Mouse (Mus musculus) c-Kit-positive CD71-positive TER-119-negative erythroid progenitor cells, embryonic 14.5 days (primary cell): Measurements from ENCODE around the gene Fsd1.

Experiments
- DNase-seq: peaks from one replicate; pipeline ENCODE4 v3.0.0-alpha.2; 2013; ENCODE audit warnings: low read depth

Fsd1 gene

DNA sequence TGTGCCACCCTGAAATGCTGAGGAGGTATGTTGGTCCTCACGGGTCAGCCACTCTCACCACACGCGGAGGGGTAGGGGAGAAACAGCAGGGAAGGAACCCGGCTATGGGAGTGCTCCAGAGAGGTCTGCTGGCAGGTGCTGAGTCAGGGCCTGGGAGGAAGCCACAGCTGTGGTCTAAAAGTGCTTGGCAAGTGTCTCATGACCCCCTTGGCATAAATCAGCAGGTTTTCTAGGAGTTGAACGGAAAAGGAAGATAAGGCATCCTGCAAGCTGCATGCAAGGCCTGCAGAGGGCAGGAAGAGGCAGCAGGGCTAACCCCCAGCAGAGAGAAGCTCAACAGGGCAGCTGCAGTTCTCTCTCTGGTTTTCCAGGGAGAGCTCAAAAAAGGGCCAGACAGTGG lies 44.6 kb downstream of the Fsd1 start:
- DNase-seq: no peak

DNA sequence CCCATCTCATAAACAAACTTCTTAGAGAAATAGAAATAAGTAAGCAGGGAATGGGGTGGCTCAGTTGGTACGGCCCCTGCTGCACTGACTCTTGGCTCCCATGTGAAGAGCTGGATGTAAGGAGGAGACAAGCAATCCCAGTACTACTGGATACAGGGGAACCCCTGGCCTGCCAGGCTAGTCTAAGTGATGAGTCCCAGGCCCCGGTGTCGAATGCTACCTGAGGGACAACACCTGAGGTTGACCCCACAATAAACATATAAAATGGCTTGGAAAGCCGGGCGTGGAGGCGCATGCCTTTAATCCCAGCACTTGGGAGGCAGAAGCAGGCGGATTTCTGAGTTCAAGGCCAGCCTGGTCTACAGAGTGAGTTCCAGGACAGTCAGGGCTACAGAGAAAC lies 45.1 kb downstream of the Fsd1 start:
- DNase-seq: no peak

DNA sequence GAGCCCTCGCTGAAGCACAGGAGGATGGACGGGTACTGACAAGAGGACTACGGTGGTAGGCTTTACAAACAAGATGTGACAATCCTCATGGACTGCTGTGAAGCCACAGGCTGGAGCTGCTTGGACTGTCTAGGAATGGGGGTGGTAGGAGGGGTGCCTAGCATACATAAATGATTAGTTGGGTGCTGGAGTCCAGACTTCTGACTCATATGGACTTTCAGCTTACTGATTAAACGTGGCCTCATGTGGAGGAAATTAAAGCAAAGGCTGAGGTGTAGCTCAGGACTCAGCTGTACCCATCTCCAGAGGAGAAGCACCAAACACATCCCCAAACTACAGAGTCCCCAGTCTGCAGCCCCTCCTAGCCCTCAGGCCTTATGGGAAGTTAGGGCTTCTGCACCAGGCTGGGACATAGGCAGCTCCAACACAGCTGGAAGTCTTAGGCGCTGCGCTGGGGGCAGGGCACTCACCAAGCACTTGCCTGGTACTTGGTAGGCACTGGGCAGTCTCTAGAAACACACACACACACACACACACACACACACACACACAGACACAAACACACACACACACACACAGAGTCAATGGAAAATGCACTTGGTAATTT lies 45.9 kb downstream of the Fsd1 start:
- DNase-seq: no peak

DNA sequence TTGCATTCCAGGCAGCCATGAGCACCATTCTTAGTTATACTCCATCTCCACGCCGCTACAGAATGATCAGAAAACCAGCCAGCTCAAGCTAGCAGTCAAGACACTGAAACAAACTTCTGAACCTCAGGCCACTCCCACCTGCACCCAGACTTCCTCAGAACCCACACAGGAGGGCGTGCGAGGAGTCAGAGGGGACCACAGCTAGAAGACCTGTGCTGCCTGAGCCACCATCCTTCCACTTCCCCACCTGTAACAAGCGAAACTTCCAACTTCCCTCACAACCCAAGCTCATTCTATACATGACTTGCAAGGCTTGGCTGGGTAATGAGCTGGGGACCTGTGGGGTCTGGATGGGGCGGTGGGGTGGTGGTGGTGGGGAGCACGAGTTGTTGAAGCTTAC lies 46.5 kb downstream of the Fsd1 start:
- no peak for DNase-seq

DNA sequence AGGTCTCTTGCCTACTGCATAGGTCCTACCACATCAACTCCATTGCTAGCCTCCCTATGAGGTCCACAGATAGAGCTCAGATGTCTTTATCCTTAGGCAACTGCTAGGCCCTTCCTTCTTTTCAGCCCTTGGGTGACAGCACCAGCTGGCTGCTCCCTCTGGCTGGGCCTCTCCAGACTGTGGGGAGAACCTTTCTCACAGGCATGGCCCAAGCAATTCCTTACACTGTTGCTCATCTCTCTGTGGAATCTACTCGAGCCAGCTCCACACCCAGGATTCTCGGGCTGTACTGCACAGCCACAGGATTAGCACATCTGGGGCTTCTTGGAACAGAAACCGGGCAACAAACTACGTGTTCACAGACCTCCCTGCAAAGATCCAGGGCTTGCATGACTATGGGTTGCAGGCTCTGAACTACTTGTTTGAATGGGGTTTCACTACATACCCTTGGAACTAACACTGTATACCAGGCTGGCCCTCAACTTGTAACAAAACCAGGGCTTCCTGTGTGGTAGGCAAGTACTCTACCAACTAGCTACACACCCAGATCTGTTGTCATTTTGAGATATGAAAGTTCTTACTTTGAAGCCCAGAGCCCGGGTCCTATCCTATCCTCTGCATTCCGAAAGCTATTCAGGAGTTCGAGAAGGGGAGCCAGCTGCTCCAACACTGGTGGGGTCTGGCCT lies 47.9 kb downstream of the Fsd1 start:
- DNase-seq: no peak

DNA sequence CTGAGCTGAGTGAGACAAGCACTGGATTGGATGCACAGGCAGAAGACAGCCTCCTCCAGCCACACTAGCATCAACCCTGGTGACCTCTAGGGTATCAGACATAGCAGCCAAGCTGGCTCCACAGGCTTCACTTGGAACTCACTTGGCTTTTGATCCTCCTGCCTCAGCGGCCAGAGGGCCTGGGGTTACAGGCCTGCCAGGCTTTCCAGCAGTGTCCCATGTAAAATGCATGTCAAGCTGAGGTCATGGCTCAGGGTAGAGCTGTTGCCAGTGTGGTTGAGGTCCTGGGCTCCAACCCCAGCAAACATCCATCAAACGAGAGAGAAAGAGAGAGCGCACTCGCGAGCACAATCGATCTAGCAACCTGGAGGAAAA lies 48.4 kb downstream of the Fsd1 start:
- no peak for DNase-seq

DNA sequence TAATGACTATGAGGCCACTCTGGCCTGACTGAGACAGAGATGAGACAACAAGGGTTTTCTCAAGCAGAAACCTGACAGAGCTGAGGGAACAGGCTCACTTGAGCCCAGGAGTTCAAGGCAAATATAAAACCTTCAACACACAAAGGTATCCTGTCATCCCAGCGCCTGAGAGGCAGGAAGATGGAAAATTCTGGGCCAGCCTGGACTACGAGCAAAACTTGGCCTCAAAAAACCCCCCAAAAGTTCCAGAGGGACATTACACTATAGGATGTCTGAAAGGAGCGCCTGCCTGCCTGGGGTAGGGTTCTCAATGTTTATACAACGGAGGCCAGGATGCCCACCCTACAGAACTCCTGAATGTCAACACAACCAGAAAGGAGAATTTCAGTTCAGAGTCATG lies 48.9 kb downstream of the Fsd1 start:
- DNase-seq: no peak

DNA sequence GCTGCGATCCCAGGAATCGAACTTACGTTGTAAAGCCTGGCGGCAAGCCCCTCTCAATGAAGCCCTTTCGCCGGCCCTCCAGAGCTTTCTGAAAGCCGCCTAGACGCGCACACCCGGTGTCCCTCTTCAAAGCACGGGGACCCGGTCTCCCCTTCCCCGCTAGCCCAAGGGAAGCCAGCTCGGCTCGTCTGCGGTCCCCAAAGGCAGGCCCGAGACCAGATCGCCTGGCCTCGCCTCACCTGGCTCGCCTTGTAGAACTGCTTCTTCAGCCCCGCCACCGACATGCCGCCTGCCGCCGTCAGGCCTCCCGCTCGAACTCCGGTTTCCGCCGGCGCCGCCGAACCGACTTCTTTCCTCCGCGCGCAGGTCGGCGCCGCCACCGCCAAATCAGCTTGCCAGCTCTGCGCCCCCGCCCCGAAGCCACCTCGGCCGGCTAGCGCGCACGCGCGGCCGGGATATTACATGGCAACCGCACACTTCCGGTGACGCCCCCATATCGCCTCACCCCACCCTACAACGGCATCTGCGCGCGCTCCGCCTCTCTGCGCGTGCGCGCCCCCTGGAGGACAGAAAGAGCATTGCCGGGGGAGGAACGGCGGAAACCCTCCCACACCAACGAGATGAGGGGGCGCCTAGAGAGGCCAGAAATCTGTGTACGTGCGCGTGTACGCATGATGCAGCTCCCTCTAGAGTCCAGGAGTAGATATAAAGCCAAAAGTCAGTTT lies 50.0 kb downstream of the Fsd1 start, which contains the start of gene Sh3gl1:
Sh3gl1 (minus strand) TSS at position 460 of the 725 bp plus-strand sequence.
- DNase-seq: peak; percentile 96

DNA sequence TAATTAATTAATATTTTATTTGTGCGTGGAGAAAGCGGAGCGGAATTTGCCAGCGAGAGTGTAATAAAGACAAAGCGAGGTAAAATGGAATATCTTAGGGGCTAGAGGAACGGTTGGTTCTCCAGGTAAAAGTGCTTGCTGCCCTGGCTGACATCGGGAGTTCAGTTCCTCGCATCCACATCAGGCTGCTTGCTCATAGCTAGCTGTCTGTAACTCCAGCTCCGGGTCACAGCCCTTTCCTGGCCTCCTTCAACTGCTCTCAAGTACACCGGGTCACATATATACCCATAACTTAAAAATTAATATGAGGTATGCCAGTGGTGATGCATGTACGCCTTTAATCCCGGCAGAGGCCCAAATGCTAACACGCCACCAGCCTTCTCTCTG lies 50.6 kb downstream of the Fsd1 start:
- DNase-seq: no peak

DNA sequence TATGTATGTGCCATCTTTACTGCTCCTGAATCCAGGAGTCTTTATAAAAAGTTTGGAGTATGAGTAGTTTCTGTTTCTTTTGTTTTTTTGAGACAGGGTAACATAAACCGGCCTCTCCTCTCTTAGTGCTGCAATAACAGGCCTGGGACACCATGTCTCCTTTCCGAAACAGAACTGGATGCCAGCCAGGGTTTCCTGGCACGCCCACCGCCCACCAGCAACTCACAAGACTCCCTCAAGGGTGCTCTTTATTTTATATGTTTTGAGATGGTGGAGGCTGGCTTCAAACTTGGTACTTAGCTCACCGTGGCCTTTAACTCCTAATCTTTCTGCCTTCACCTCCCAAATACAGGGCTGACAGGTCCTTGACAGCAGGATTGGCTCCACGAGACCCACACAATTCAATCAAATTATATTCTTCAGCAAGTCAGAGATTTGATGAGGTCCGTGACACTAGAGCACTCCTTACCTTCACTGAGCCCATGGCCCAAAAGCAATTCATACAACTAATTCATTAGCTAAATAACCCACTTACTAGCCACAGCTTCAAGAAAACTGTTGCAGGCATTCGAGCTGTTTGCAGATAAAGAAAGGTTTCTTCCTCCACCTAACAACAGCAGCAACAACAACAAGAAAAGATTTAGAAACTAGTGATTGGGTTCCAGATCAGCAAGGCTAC lies 52.4 kb downstream of the Fsd1 start:
- DNase-seq: no peak

DNA sequence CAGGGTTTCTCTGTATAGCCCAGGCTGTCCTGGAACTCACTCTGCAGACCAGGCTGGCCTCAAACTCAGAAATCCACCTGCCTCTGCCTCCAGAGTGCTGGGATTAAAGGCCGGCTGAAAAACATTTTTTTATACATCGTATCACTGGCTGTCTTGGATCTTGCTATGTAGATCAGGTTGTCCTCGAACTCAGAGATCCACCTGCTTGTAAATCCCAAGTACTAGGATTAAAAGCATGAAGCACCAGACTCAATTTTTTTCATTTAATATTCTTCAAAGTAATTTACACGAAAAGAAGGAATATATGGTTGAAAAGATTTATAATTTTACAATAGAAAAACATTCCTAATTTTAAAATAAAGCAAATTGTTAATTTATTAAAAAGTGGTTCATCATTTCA lies 53.0 kb downstream of the Fsd1 start:
- DNase-seq: no peak

DNA sequence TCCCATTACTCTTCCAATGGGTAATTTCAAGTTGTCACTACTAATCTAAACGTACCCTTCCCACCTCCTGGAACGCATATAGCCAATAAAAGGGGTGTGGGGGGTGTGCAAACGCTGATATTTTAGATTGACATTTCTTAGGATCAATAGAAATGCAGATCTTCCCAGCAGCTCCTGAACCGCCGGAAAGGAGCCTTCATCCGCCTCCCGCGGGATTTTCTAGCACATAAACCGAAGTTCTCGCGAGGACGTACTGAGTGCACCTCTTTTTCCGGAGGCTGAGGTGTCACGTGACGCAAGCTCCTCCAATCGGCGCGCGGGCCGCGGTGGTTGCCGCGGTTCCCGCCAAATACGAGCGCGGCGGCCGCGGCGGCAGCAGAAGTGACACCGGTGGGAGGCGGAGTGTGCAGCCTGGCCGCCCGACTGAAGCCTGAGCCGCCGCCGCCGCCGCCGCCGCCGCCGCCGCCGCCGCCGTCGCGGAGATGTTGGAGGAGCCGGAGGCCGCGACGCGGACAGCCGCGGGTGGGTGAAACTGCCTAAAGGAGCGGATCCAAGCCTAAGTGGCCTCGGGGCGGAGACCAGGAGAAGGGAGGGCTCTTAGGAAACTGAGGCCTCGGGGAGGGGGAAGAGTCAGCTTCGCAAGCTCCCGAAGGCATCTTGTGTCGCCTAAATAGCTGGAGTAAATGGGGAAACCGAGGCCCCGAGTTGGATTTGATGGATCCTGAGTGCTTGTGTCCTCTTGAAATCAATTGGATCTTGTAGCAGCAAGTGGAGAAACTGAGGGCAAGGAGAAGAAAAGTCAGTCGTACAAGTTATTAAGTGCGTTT lies 53.9 kb downstream of the Fsd1 start, which contains the start of gene Chaf1a:
Chaf1a (plus strand) TSS at position 410 of the 827 bp plus-strand sequence.
- peak; percentile 98 for DNase-seq

DNA sequence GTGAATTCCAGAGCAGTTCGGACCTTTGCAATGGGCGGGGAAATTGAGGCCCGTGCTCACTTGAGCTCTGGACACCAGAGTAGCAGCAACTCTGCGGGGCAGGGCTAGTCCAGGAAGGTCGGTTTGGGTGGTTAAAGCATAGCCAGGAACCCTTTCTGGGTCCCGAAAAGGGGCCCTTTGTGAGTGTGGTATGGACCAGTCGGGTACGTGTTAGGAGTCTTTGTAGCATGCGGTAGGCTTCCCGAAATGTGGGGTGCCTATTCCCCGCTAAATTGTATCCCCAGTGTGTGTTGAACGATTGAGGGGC lies 54.5 kb downstream of the Fsd1 start:
- DNase-seq: no peak
